Mouse (Mus musculus) spleen, postnatal 14 days (tissue): ENCODE results near the gene C2cd4a.

Experiments
- DNase-seq, 2 experiments: peaks; one replicate each; pipeline ENCODE4 v3.0.0; 2021 to 2022; ENCODE audit warnings: low spot score in 2 of 2

The C2cd4a gene

GRCm38 (mm10) chr9:67832046-67832605, at the start of gene C2cd4a:
Gene C2cd4a, minus strand, starts transcription at chr9:67832330.
- DNase-seq = no peak

DNA sequence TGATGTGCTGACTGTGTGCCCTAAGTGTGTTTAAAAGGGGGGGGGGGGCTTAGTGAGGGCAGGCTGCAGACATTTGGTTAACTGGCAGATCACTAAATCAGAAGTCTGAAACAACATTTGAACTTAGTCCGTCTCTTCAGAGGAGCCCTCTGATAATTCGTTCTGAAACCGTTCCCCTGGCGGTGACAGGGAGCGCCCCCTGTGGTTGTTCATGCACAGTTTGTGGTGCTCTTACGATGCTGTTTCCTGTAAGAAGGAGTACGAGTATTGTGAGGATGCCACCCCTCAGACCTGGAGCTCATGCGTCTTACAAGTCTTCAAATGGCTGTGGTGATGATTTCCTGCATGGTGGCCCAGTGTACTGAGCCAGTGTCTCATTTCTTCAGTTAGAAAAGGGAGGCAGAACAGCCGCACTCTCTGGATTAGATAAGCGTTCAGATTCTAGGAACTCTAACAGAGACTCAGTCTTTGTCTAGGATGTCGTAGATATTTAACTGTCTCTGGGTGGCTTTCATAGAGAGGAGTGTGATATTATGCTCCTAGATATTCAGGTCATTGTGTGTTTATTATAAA, 46.2 kb upstream of the C2cd4a start:
- no peak for DNase-seq

- DNase-seq = no peak
These were observed 45.1 kb upstream of the C2cd4a start for GRCm38 (mm10) chr9:67877081-67877718.

GRCm38 (mm10) chr9:67875337-67875736, 43.2 kb upstream of the C2cd4a start:
- no peak for DNase-seq

DNA sequence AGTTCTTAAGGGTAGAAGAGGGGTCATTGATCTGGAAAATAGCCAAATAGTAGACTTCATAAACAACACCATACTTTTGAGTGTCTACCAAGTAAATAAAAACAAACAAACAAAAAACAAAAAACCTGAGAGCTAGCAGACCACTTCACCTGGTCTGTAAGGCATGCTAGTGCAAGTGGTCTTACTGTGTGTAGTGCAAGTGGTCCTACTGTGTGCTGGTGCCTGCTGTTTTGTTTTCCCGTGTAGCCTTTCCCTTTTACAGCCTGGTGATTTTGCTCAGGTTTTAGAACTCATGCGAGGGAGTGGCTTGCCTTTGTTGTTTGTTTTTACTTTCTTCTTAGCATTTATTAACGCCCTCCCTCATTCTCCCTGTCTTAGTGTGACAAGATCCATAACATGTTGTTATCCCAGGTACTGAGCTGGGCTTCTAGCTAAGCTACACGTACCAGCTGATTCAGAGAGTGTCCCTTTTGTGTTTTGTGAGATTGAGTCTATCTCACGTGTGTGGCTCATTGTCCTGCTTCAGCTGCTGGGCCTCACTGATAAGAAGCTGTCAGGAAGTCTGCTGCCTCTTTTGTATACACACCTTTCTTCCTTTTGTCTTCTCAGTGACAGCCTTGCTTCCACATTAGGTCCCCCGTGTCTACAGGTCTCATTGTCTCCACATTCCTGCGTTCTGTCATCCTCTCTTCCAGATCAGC, 42.5 kb upstream of the C2cd4a start:
- no peak for DNase-seq

DNA sequence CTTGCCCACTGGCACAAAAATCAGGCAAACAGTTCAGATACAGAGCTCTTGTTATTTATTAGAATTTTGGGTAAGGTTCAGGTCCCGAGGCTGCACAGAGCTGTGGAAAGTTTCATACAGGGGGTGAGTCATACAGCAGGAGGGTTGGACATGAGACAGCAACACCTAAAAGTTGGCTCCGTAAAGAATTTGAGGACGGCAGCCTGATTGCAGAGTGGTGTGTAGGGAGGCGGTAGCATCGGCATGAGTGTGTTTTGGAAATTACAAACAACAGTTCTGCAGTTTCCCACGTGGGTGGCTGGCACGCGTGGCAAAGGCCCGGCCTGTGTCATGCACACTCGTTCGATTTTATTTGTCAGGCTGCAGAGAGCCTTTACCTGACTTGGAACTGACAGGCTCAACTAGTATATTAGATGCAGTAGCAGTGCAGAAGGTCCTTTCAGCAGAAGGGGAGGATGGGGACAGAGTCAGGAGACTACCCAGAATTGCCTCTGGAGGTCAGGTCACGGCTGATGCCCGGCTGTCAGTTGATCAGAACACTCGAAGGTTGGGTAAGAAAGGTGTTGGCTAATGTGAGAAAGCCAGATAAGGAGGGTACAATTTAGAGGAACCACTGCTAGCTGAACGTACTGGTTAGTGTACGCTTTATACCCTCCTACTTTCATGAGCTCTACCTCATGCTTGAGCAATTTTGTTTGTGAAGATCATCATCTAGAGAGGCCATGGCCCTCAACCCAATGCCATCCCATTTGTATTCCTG, 37.7 kb upstream of the C2cd4a start:
- DNase-seq = no peak

GRCm38 (mm10) chr9:67867411-67867810, 35.3 kb upstream of the C2cd4a start:
- DNase-seq = no peak

DNA sequence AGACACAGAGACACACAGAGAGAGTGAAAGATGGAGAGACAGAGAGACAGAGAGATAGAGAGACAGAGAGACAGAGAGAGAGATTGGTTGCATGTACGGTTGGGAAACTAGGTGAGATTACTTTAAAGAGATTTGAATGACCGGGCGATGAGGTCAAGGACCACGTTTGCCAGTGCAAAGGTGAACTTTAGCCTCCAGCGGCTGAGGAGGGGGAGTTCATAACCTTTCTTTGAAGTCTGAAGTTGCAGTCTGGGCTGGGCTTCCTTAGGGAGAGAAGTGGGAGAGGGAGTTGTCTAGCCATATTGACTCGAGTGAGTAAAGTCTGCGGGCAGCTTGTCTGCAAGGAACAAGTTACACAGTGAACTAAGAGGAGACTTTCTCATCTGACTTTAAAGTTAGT, 33.3 kb upstream of the C2cd4a start:
- no peak for DNase-seq

DNA sequence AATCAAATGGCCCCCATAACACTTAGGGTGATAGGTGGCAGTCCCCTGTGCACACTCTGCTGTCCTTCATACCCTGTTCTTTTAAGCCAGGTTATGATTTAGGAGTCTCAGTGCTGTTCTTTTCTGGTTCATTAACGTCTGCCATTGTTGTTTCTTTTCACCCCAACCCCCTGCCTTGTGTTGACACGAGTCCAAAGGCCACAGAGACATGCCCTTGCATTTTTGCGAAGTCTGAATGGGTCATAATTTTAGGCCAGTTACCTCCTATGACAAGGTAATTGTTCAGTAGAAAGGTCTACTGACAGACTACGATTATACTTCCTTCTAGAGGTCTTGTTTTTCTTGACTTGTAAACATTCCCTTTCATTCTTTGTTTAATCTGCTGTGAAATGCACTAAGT, 31.9 kb upstream of the C2cd4a start:
- no peak for DNase-seq

DNA sequence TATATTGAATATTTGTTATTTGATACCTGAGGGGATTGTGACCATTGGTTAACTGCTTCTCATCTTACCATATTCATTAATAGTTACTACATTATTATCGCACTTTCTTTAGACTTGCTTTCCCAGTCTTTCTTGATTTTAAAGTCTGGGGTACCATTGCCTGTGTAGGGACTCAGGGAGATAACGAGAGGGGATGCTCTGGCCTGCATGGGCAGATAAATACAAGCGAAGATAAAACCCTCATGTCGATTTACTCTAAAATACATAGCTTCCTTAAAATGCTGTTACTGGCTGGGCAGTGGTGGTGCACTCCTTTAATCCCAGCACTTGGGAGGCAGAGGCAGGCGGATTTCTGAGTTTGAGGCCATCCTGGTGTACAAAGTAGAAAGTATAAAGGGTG, 31.2 kb upstream of the C2cd4a start:
- DNase-seq = no peak

- DNase-seq = no peak
These were observed 28.1 kb upstream of the C2cd4a start for GRCm38 (mm10) chr9:67860273-67860672.

DNA sequence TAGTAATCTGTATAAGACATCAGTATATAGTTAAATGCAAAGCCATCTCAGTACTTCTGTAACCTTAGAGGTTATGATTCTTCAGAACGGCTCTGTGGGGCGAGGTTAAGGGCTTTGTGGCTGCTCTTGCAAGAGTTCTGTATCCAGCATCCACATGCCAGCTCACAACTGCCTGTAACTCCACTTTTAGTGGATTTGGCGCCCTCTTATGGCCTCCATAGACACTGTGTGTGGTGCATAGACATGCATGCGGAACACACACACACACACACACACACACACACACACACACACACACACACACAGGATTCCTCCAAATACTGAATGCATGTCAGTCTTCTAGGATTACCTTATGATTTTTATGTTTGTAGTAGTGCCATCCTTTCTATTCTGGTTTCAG, 19.0 kb upstream of the C2cd4a start:
- DNase-seq = no peak

DNA sequence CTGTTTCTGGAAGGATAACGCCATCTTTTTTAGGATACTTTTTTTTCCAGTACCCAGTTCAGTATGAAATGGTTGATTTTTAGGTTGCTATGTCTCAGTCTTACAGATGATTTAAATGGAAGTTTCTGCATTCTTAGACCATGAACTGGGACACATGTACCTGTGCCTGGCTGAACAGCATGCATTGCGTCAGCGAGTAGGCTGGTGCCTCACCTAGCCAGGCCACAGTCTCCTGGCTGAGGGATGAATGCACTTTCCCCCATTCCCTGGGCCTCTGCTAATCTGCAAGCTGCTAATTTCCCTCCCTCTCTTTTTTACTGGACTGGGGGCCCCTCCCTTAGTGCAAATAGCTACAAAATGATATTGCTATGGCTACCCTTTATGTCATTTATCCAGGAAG, 17.7 kb upstream of the C2cd4a start:
- DNase-seq = no peak

- no peak for DNase-seq
These were observed 17.3 kb upstream of the C2cd4a start for GRCm38 (mm10) chr9:67849397-67849796.

- no peak for DNase-seq
These were observed 15.5 kb upstream of the C2cd4a start for GRCm38 (mm10) chr9:67847606-67848005.

- no peak for DNase-seq
These were observed 14.0 kb upstream of the C2cd4a start for GRCm38 (mm10) chr9:67846089-67846488.

DNA sequence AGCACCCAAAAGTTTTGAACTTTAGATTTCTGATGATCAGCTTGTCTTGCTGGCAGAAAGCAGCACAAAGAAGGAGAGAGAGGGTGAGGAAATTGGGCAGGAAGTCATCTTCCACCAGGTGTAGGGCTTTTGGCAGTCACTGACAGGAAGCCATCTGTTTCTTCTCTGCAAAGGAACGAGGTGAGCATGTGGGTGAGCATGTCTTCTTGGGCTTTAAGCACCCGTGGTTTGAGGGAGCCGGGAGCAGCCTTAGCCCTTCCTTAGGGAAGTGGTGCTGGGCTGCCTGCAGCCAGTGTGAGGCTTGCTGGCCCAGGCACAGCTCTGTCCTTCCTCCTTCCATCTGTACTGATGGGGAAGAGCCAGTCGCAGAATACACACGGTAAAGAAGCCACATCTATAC, 13.5 kb upstream of the C2cd4a start:
- DNase-seq = no peak

DNA sequence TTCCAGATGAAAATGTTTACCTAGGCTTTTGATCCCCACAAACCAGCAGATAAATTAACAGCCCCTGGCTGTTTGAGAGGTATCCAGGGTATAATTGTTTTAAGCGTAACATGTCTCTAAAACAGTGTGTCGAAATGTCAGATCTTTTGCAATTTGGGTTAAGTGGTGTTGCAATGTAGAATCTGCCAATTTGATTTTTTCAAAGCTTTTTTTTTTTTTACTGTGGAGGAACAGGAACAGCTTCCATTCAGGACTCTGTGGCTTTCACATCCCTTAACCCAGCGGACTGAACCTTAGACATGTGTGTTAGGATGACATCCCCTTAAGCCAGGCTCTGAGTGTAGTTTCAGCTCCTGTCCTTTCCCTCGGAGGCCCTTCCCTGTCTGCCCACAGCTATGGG, 12.9 kb upstream of the C2cd4a start:
- no peak for DNase-seq

DNA sequence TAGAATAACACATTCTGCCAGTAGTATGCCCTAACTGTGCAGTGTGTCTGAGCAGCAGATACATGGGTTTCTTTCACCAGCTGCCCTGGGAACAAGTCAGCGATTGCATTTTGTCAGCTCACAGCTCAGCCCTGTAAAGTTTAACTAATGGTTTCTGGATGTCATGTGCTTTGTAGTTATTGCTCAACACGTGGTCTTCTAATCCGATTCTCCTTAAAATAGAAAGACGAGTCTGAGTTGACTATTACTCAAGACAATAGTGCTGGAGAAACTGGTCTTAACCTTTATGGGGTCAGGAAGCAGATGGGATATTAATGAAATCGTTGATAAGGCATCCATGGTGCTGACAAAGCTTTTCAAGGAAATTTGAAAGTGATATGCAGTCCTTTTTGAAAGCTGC, 10.7 kb upstream of the C2cd4a start:
- no peak for DNase-seq

DNA sequence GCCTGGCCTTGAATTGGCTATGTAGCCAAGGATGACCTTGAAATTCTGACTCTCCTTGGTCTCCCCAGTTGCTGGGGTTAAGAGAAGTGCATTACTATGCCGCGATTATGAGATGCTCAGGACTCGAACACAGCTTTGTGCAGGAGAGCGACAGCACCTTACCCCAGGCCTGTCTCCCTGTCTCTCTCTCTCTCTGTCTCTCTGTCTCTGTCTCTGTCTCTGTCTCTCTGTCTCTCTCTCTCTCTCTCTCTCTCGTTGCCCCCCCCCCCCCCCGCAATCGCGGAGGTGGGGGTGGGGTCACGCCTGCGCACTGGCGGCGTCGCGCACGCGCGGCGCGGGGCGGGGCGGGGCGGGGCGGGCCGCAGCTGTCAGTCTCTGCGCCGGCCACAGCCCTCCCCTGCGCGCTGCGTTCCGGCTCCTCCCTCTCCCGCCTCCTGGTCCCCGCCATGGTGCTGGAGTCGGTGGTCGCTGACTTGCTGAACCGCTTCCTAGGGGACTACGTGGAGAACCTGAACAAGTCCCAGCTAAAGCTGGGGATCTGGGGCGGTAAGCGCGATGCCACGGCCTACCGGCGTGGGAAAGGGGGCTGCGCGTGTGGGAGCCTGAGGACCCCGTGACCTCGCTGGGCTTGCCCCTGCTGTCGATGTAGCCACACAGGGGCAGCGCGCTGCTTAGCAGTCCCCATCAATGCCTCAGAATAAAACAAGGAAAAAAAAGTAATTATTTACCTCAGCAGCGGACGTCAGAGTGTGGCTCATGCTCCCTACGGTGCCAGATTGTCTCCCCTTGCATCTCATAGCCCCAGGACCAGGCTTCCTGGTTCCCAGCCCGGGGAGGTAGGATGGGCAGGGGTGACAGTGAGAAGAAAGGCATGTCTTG, 8.1 kb upstream of the C2cd4a start, which contains the start of gene Vps13c:
TSS of gene Vps13c (plus strand) at position 416 of the 879 bp plus-strand sequence.
- peak; percentile 58 to 70 for DNase-seq

DNA sequence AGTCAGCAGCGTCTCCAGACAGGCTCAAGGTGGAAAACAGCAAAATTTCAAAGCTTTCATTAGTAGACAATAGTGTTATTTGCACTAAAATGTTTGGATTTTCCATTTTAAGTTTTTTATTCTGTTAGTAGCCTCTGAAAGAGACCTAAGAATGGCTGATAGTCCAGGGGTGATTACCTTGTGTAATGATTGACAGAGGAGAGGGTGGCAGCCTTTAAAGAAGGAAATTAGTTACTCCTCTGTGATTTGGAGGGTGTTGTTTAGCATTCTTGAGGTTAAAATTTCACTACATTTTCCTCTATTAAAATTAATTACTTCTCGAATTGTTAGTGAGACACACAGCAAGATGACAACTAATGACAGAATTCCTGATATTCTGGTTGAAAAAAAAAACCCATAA, 5.2 kb upstream of the C2cd4a start:
- no peak for DNase-seq
